Mouse (Mus musculus) heart, postnatal 0 days (tissue): ENCODE measurements at regions not wholly inside any gene's neighbourhood (a gene's known extent, or its start where the extent isn't known, plus 50 kb on each side); places are given as distances from the start of the nearest gene placed in this dataset.

Experiments used
- CTCF ChIP-seq: IDR thresholded peaks from 2 replicates; pipeline ENCODE4 v1.5.1; 2016; ENCODE audit warnings: antibody characterized with exemption, control low read depth, low read depth
- EP300 ChIP-seq: IDR thresholded peaks from 2 replicates; pipeline ENCODE4 v1.6.1; 2016; ENCODE audit warnings: antibody characterized with exemption, low read depth

DNA sequence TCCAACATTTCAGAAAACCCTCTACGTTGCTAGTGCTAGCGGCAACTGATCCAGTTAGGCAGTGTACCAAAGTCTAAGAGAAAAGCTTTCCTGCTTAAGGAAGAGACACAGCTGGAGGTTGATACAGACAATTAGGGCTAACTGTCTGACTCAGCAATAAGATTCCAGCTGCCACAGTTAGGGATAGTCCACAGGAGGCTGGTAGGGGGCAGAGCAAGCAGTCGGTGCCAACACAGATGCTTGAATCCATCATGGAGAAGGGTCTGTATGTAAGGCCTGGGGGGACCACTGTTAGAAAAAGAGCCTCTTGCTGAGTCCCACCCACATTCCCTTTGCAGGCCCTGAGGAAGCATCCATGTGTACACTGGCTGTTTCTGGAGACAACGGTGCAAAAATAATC, 63.2 kb upstream of the Slc44a1 start:
- TF ChIP-seq CTCF (no peak), EP300 (no peak)
